Mouse (Mus musculus): ENCODE results near the gene Kin. TPM values are rescaled to one million over a fixed set of nuclear protein-coding genes. Genes with fewer than 3 reads are reported as not detected.

Kin gene
- polyA plus RNA-seq, 1 experiment from 2014 or later = 24.0 TPM

- no peak for TF ChIP-seq EP300 (IDR thresholded peaks at IDR 0.05)
- TF ChIP-seq CTCF (IDR thresholded peaks at IDR 0.05) = peak; percentile 78
- no peak for ATAC-seq
- no peak overlapping the region for H3K4me3 ChIP-seq (ENCODE audit: low read depth, low read length)
- H3K9ac ChIP-seq (replicated peaks; ENCODE audit: low read depth) = no peak overlapping the region
- no peaks in the 10 kb centered on the region for H3K27me3 ChIP-seq (replicated peaks; ENCODE audit: insufficient read depth, low read length)
- H3K4me2 ChIP-seq (replicated peaks; ENCODE audit: low read depth, low read length) = no peak overlapping the region
- H3K27ac ChIP-seq (ENCODE audit: low read length) = no peak overlapping the region
- H3K4me1 ChIP-seq (ENCODE audit: insufficient read depth, low read depth, low read length) = no peaks in the 10 kb centered on the region
- DNase-seq (ENCODE audit: low spot score) = peak; percentile 38
- 24% methylated on average over 9 of the region's 9 CpGs for WGBS
- H3K9me3 ChIP-seq (ENCODE audit: low read length) = no peaks in the 10 kb centered on the region
- no peaks in the 10 kb centered on the region for H3K36me3 ChIP-seq (ENCODE audit: insufficient read depth, low read length)
These were observed 18.3 kb downstream of the Kin start for GRCm38 (mm10) chr2:10098598-10099215.

GRCm38 (mm10) chr2:10100471-10100870, 20.1 kb downstream of the Kin start:
- no peak overlapping the region for H3K4me2 ChIP-seq (replicated peaks; ENCODE audit: low read depth, low read length)
- no peak overlapping the region for H3K9ac ChIP-seq (replicated peaks; ENCODE audit: low read depth)
- ATAC-seq (no peak), DNase-seq (ENCODE audit: low spot score) (no peak)
- H3K27me3 ChIP-seq (replicated peaks; ENCODE audit: insufficient read depth, low read length) = no peaks in the 10 kb centered on the region
- H3K27ac ChIP-seq (ENCODE audit: low read length) = no peak overlapping the region
- H3K4me3 ChIP-seq (ENCODE audit: low read depth, low read length) = no peak overlapping the region
- H3K36me3 ChIP-seq (ENCODE audit: insufficient read depth, low read length) = no peaks in the 10 kb centered on the region
- H3K4me1 ChIP-seq (ENCODE audit: insufficient read depth, low read depth, low read length) = no peaks in the 10 kb centered on the region
- no peaks in the 10 kb centered on the region for H3K9me3 ChIP-seq (ENCODE audit: low read length)
- TF ChIP-seq CTCF (IDR thresholded peaks at IDR 0.05) (no peak), EP300 (IDR thresholded peaks at IDR 0.05) (no peak)
- WGBS = 75% methylated on average over 2 of the region's 2 CpGs

GRCm38 (mm10) chr2:10101180-10101579, 20.8 kb downstream of the Kin start:
- no peaks in the 10 kb centered on the region for H3K27me3 ChIP-seq (replicated peaks; ENCODE audit: insufficient read depth, low read length)
- H3K4me3 ChIP-seq (ENCODE audit: low read depth, low read length) = no peak overlapping the region
- H3K9ac ChIP-seq (replicated peaks; ENCODE audit: low read depth) = no peak overlapping the region
- no peaks in the 10 kb centered on the region for H3K4me1 ChIP-seq (ENCODE audit: insufficient read depth, low read depth, low read length)
- DNase-seq (ENCODE audit: low spot score) (peak; percentile 62), ATAC-seq (peak; percentile 41; the same call in 1 of the 2 replicates)
- H3K36me3 ChIP-seq (ENCODE audit: insufficient read depth, low read length) = no peaks in the 10 kb centered on the region
- H3K27ac ChIP-seq (ENCODE audit: low read length) = no peak overlapping the region
- no peaks in the 10 kb centered on the region for H3K9me3 ChIP-seq (ENCODE audit: low read length)
- no peak overlapping the region for H3K4me2 ChIP-seq (replicated peaks; ENCODE audit: low read depth, low read length)
- TF ChIP-seq CTCF (IDR thresholded peaks at IDR 0.05) = peak; percentile 92
- TF ChIP-seq EP300 (IDR thresholded peaks at IDR 0.05) = no peak
- 28% methylated on average over 6 of the region's 6 CpGs for WGBS

- H3K9ac ChIP-seq (replicated peaks; ENCODE audit: low read depth) = no peak overlapping the region
- no peak overlapping the region for H3K27ac ChIP-seq (ENCODE audit: low read length)
- TF ChIP-seq EP300 (IDR thresholded peaks at IDR 0.05) (no peak), CTCF (IDR thresholded peaks at IDR 0.05) (no peak)
- DNase-seq (ENCODE audit: low spot score) (peak; percentile 24), ATAC-seq (no peak)
- H3K36me3 ChIP-seq (ENCODE audit: insufficient read depth, low read length) = no peaks in the 10 kb centered on the region
- H3K4me2 ChIP-seq (replicated peaks; ENCODE audit: low read depth, low read length) = no peak overlapping the region
- H3K4me3 ChIP-seq (ENCODE audit: low read depth, low read length) = no peak overlapping the region
- no peaks in the 10 kb centered on the region for H3K27me3 ChIP-seq (replicated peaks; ENCODE audit: insufficient read depth, low read length)
- WGBS = 61% methylated on average over 6 of the region's 6 CpGs
- no peaks in the 10 kb centered on the region for H3K4me1 ChIP-seq (ENCODE audit: insufficient read depth, low read depth, low read length)
- H3K9me3 ChIP-seq (ENCODE audit: low read length) = no peaks in the 10 kb centered on the region
These were observed 28.3 kb downstream of the Kin start for GRCm38 (mm10) chr2:10108535-10109189.

- Histone ChIP-seq H3K9ac (replicated peaks; ENCODE audit: low read depth) (no peak overlapping the region), H3K4me2 (replicated peaks; ENCODE audit: low read depth, low read length) (no peak overlapping the region), H3K4me1 (ENCODE audit: insufficient read depth, low read depth, low read length) (no peaks in the 10 kb centered on the region), H3K27me3 (replicated peaks; ENCODE audit: insufficient read depth, low read length) (no peaks in the 10 kb centered on the region), H3K4me3 (ENCODE audit: low read depth, low read length) (no peak overlapping the region), H3K9me3 (ENCODE audit: low read length) (no peaks in the 10 kb centered on the region), H3K36me3 (ENCODE audit: insufficient read depth, low read length) (no peaks in the 10 kb centered on the region), H3K27ac (ENCODE audit: low read length) (no peak overlapping the region)
- DNase-seq (ENCODE audit: low spot score) (no peak), ATAC-seq (no peak)
- TF ChIP-seq EP300 (IDR thresholded peaks at IDR 0.05) (no peak), CTCF (IDR thresholded peaks at IDR 0.05) (no peak)
- 65% methylated on average over 1 of the region's 1 CpGs for WGBS
These were observed 38.4 kb downstream of the Kin start for GRCm38 (mm10) chr2:10118751-10119150.

- H3K4me3 ChIP-seq (ENCODE audit: low read depth, low read length) = no peak overlapping the region
- H3K4me1 ChIP-seq (ENCODE audit: insufficient read depth, low read depth, low read length) = no peaks in the 10 kb centered on the region
- H3K27ac ChIP-seq (ENCODE audit: low read length) = no peak overlapping the region
- no peak overlapping the region for H3K4me2 ChIP-seq (replicated peaks; ENCODE audit: low read depth, low read length)
- no peaks in the 10 kb centered on the region for H3K9me3 ChIP-seq (ENCODE audit: low read length)
- no peak for DNase-seq (ENCODE audit: low spot score)
- TF ChIP-seq CTCF (IDR thresholded peaks at IDR 0.05) = no peak
- no peak for TF ChIP-seq EP300 (IDR thresholded peaks at IDR 0.05)
- no peaks in the 10 kb centered on the region for H3K36me3 ChIP-seq (ENCODE audit: insufficient read depth, low read length)
- H3K9ac ChIP-seq (replicated peaks; ENCODE audit: low read depth) = no peak overlapping the region
- 77% methylated on average over 8 of the region's 8 CpGs for WGBS
- ATAC-seq = no peak
- H3K27me3 ChIP-seq (replicated peaks; ENCODE audit: insufficient read depth, low read length) = no peaks in the 10 kb centered on the region
These were observed 38.9 kb downstream of the Kin start for GRCm38 (mm10) chr2:10119276-10119675.

All from lung, postnatal 0 days (tissue).